7 mouse cellular contexts compared by ENCODE assay signal in the genomic region with DNA sequence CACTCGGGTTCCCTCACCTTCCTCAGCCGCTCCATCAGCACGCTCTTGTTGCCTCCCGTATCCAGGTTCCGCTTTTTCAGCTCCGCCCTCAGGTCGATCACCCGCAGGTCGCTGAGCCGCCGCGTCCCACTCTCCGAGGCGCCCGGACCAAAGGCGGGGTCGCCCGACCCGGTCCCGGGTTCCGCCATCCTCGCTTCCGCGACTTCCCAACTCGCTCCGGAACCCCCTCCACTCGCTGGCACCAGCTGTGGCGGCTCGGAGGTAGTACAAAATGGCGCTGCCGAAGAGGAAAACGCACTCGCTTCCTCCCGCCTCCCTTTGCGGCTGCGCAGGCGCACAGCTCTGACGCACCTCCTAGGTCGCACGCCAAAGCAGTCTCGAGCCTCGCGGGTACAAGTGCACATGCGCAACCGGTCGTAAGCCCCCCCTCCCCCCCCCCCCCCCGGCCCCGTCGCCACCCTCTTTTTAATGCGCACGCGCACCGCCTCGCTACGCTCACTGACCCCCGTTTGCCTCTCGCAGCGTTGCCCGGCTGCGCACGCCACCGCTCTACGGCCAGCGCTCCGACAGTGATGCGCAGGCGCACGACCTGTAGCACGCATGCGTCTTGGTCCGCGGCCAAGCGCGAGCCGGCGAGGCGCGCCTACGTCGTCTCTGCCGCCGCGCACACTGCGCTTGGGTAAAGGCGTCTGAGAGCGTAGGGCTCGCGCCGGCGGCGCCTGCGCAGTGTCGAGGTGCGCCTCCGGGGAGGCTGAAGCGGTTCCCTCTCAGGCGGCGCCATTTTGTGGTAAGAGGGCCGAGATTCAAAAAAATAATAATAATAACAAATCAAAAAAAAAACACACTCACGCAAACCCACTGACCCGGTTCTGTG. TPM values are rescaled to one million over a fixed set of nuclear protein-coding genes. Genes with fewer than 3 reads are reported as not detected.
DNase-seq lines count a peak whose midpoint lies in the region; ATAC-seq lines count a peak whose summit lies in the region.

A gene (minus strand): TSS at position 329 of the 874 bp plus-strand sequence.
A gene (plus strand): TSS at position 569 of the 874 bp plus-strand sequence.

- WGBS in embryonic facial prominence, embryonic 11.5 days = under 1% methylated on average over 99 of the region's 101 CpGs
- under 1% methylated on average over 99 of the region's 101 CpGs for WGBS in limb, embryonic 10.5 days
- WGBS in midbrain, embryonic 13.5 days = under 1% methylated on average over 81 of the region's 101 CpGs

- peaks cover 22% of the 10 kb centered on the region for H3K36me3 ChIP-seq in embryonic facial prominence, embryonic 11.5 days (replicated peaks; ENCODE audit: control insufficient read depth, insufficient read depth, low read depth, low read length)
- peaks cover 74% of the 10 kb centered on the region for H3K36me3 ChIP-seq in limb, embryonic 10.5 days
- peaks cover 66% of the 10 kb centered on the region for H3K36me3 ChIP-seq in midbrain, embryonic 13.5 days

- H3K27ac ChIP-seq in embryonic facial prominence, embryonic 11.5 days (replicated peaks; ENCODE audit: low read depth, low read length) = peak within 1 kb of the TSS; percentile 86
- peak within 1 kb of the TSS; percentile 96 for H3K27ac ChIP-seq in limb, embryonic 10.5 days
- H3K27ac ChIP-seq in midbrain, embryonic 13.5 days = peak within 1 kb of the TSS; percentile 95

- peaks cover 7% of the 10 kb centered on the region; the same call in 1 of the 2 replicates for H3K4me1 ChIP-seq in embryonic facial prominence, embryonic 11.5 days (ENCODE audit: control insufficient read depth, insufficient read depth, low read length)
- peaks cover 45% of the 10 kb centered on the region for H3K4me1 ChIP-seq in limb, embryonic 10.5 days
- H3K4me1 ChIP-seq in midbrain, embryonic 13.5 days (replicated peaks) = peaks cover 69% of the 10 kb centered on the region

- no peaks in the 10 kb centered on the region for H3K27me3 ChIP-seq in embryonic facial prominence, embryonic 11.5 days (ENCODE audit: control insufficient read depth, insufficient read depth, low read length)
- no peaks in the 10 kb centered on the region for H3K27me3 ChIP-seq in limb, embryonic 10.5 days (ENCODE audit: low read depth, poor library complexity, severe bottlenecking)
- no peaks in the 10 kb centered on the region for H3K27me3 ChIP-seq in midbrain, embryonic 13.5 days

- peak within 1 kb of the TSS; percentile 92 for H3K9ac ChIP-seq in embryonic facial prominence, embryonic 11.5 days (replicated peaks; ENCODE audit: low read length)
- peak within 1 kb of the TSS; percentile 95 for H3K9ac ChIP-seq in midbrain, embryonic 13.5 days (replicated peaks)

- H3K4me2 ChIP-seq in embryonic facial prominence, embryonic 11.5 days (ENCODE audit: low read depth, low read length) = peak within 1 kb of the TSS; percentile 81
- H3K4me2 ChIP-seq in midbrain, embryonic 13.5 days (replicated peaks) = peak within 1 kb of the TSS; percentile 97

- peak; percentile 94 for ATAC-seq in embryonic facial prominence, embryonic 11.5 days (replicated peaks; ENCODE audit: insufficient number of reproducible peaks, low FRiP score, low TSS enrichment, low read depth)
- peak; percentile 71 for ATAC-seq in granulocyte monocyte progenitor cell, adult 5-6 weeks (replicated peaks; ENCODE audit: poor library complexity, severe bottlenecking)
- peak; percentile 97 for ATAC-seq in midbrain, embryonic 13.5 days

- peak within 1 kb of the TSS; percentile 94 for H3K4me3 ChIP-seq in embryonic facial prominence, embryonic 11.5 days (ENCODE audit: low read depth, low read length)
- peak within 1 kb of the TSS; percentile 94 for H3K4me3 ChIP-seq in limb, embryonic 10.5 days
- peak within 1 kb of the TSS; percentile 93 for H3K4me3 ChIP-seq in midbrain, embryonic 13.5 days (replicated peaks)

- peak; percentile 99 for DNase-seq in adrenal gland, postnatal 14 days
- peak; percentile 99 for DNase-seq in embryonic facial prominence, embryonic 11.5 days (ENCODE audit: low spot score)
- DNase-seq in kidney, adult 11 months = peak; percentile 99
- DNase-seq in limb, embryonic 10.5 days (ENCODE audit: low spot score) = peak; percentile 99
- DNase-seq in spleen, adult 12 weeks (ENCODE audit: low spot score) = peak; percentile 98

- H3K9me3 ChIP-seq in embryonic facial prominence, embryonic 11.5 days (replicated peaks; ENCODE audit: control insufficient read depth, low read length) = no peaks in the 10 kb centered on the region
- no peaks in the 10 kb centered on the region for H3K9me3 ChIP-seq in limb, embryonic 10.5 days (replicated peaks)
- H3K9me3 ChIP-seq in midbrain, embryonic 13.5 days = no peaks in the 10 kb centered on the region

RNA-seq across cellular contexts. Expression of the first gene that starts in this region (rescaled TPM):
- 112 and 141 TPM in 2 replicates for total RNA-seq in adrenal gland, postnatal 14 days (2021)
- 37.2 and 45.3 TPM in 2 replicates for polyA plus RNA-seq in embryonic facial prominence, embryonic 11.5 days (2014; fragmentation: Nextera tagmentation; extraction: Ambion mirVana)
- 99.5 and 132 TPM in 2 replicates for total RNA-seq in granulocyte monocyte progenitor cell, adult 5-6 weeks (2014; fragmentation: Nextera tagmentation)
- 66.4 and 76.5 TPM in 2 replicates for total RNA-seq in granulocyte monocyte progenitor cell, adult 5-6 weeks (2017)
- polyA plus RNA-seq in limb, embryonic 10.5 days (2016; fragmentation: Nextera tagmentation; extraction: Ambion mirVana) = 91.7 and 110 TPM in 2 replicates
- 74.1 and 89.0 TPM in 2 replicates for polyA plus RNA-seq in midbrain, embryonic 13.5 days (2015; fragmentation: Nextera tagmentation; extraction: Ambion mirVana)

RNA-seq across cellular contexts. Expression of the second gene that starts in this region (rescaled TPM):
- 104 and 121 TPM in 2 replicates for total RNA-seq in adrenal gland, postnatal 14 days (2021)
- polyA plus RNA-seq in embryonic facial prominence, embryonic 11.5 days (2014; fragmentation: Nextera tagmentation; extraction: Ambion mirVana) = 94.1 and 109 TPM in 2 replicates
- 69.1 and 99.9 TPM in 2 replicates for total RNA-seq in granulocyte monocyte progenitor cell, adult 5-6 weeks (2014; fragmentation: Nextera tagmentation)
- 72.9 and 77.2 TPM in 2 replicates for total RNA-seq in granulocyte monocyte progenitor cell, adult 5-6 weeks (2017)
- polyA plus RNA-seq in limb, embryonic 10.5 days (2016; fragmentation: Nextera tagmentation; extraction: Ambion mirVana) = 161 and 183 TPM in 2 replicates
- polyA plus RNA-seq in midbrain, embryonic 13.5 days (2015; fragmentation: Nextera tagmentation; extraction: Ambion mirVana) = 112 and 127 TPM in 2 replicates

Comparison
In these comparisons a context has a peak if more than half of its experiments do, and no peak if none do; other contexts are left out.
1. Peak in every context shown above with its lines: DNase-seq, ATAC-seq, H3K4me3 ChIP-seq and H3K27ac ChIP-seq.